Mouse (Mus musculus) hindbrain, postnatal 0 days (tissue): ENCODE results near the gene Fgfr2. TPM values are rescaled to one million over a fixed set of nuclear protein-coding genes. Genes with fewer than 3 reads are reported as not detected.

Source experiments
- ATAC-seq: fragments of 200-750 bp; cut with Nextera tagmentation; 2 replicates; pipeline ENCODE4 v1.8.0; 2017; ENCODE audit warnings: mild to moderate bottlenecking, moderate TSS enrichment, moderate library complexity
- DNase-seq: peaks from one replicate; pipeline ENCODE4 v3.0.0-alpha.2; 2015; ENCODE audit warnings: low spot score
- H3K27ac ChIP-seq: fragments of 300-500 bp; sonication (generic); 2 replicates; pipeline ENCODE4 v1.5.1; 2014; ENCODE audit warnings: mild to moderate bottlenecking
- H3K27me3 ChIP-seq: fragments of 300-500 bp; sonication (generic); 2 replicates; pipeline ENCODE4 v1.6.1; 2014; ENCODE audit warnings: low read length, mixed read lengths; ENCODE audit not compliant: insufficient read depth
- H3K36me3 ChIP-seq: fragments of 300-500 bp; sonication (generic); 2 replicates; pipeline ENCODE4 v1.6.1; 2014; ENCODE audit warnings: low read length, mixed read lengths; ENCODE audit not compliant: insufficient read depth
- H3K4me1 ChIP-seq: fragments of 300-500 bp; sonication (generic); 2 replicates; pipeline ENCODE4 v1.6.1; 2014; ENCODE audit warnings: antibody characterized with exemption, low read length, mixed read lengths; ENCODE audit not compliant: insufficient read depth
- H3K4me2 ChIP-seq: fragments of 300-500 bp; sonication (generic); 2 replicates; pipeline ENCODE4 v1.6.1; 2014; ENCODE audit warnings: low read depth, mild to moderate bottlenecking, low read length, moderate library complexity, mixed read lengths
- H3K4me3 ChIP-seq: fragments of 300-500 bp; sonication (generic); 2 replicates; pipeline ENCODE4 v1.5.1; 2014; ENCODE audit warnings: low read length
- H3K9ac ChIP-seq: fragments of 300-500 bp; sonication (generic); replicated peaks from 2 replicates; pipeline ENCODE4 v1.6.1; 2014; ENCODE audit warnings: mild to moderate bottlenecking, low read length, moderate library complexity, mixed read lengths
- H3K9me3 ChIP-seq: fragments of 300-500 bp; sonication (generic); 2 replicates; pipeline ENCODE4 v1.6.1; 2016; ENCODE audit warnings: low read length, mixed read lengths
- CTCF ChIP-seq: IDR thresholded peaks from 2 replicates; pipeline ENCODE4 v1.5.1; 2016; ENCODE audit warnings: antibody characterized with exemption, control low read depth, low read depth
- WGBS: fragments of 180-500 bp; shearing (Covaris S2); extraction: QIAGEN DNeasy Blood & Tissue Kit; methylation state at CpG from one replicate; pipeline ENCODE4 v1.1.7; 2014; 5-methylcytosine and 5-hydroxymethylcytosine counted together
- polyA plus RNA-seq: library from polyadenylated mRNA; unstranded; fragments of >200 nt; fragmentation: Nextera tagmentation; extraction: Ambion mirVana; gene quantifications from 2 replicates; pipeline ENCODE4 v1.2.1, GENCODE M21; 2015
- total RNA-seq: library from RNA; depleted of rRNA; stranded (reverse); fragments of >200 nt; gene quantifications from 2 replicates; pipeline ENCODE4 v1.2.3, GENCODE M21; 2014

Gene Fgfr2
- total and polyA plus RNA-seq, 2 experiments from 2014 or later = 17.3 to 49.0 TPM

GRCm38 (mm10) chr7:133074462-133075133, 48.6 kb downstream of the Fgfr2 start:
- Histone ChIP-seq H3K4me1 (peaks cover 30% of the 10 kb centered on the region), H3K27ac (peak overlapping the region; percentile 22; the same call in 1 of the 2 replicates), H3K4me2 (no peak overlapping the region), H3K9ac (no peak overlapping the region), H3K36me3 (peaks cover 4% of the 10 kb centered on the region; the same call in 1 of the 2 replicates), H3K9me3 (no peaks in the 10 kb centered on the region), H3K27me3 (no peaks in the 10 kb centered on the region), H3K4me3 (no peak overlapping the region)
- peak; percentile 58 for DNase-seq
- ATAC-seq = peak; percentile 21; the same call in 1 of the 2 replicates
- no peak for TF ChIP-seq CTCF
- WGBS = 25% methylated on average over 10 of the region's 10 CpGs

GRCm38 (mm10) chr7:133073147-133073651, 50.0 kb downstream of the Fgfr2 start:
- ATAC-seq (no peak), DNase-seq (no peak)
- 33% methylated on average over 9 of the region's 9 CpGs for WGBS
- Histone ChIP-seq H3K4me1 (peaks cover 34% of the 10 kb centered on the region), H3K36me3 (no peaks in the 10 kb centered on the region), H3K27ac (no peak overlapping the region), H3K4me3 (no peak overlapping the region), H3K27me3 (no peaks in the 10 kb centered on the region), H3K9me3 (no peaks in the 10 kb centered on the region), H3K9ac (no peak overlapping the region), H3K4me2 (no peak overlapping the region)
- no peak for TF ChIP-seq CTCF

- H3K27ac ChIP-seq = no peak overlapping the region
These were observed 50.6 kb downstream of the Fgfr2 start for GRCm38 (mm10) chr7:133072535-133072934.

GRCm38 (mm10) chr7:133067321-133067841, 55.8 kb downstream of the Fgfr2 start:
- H3K4me3 ChIP-seq = no peak overlapping the region
- no peaks in the 10 kb centered on the region for H3K9me3 ChIP-seq
- no peak overlapping the region for H3K4me2 ChIP-seq
- TF ChIP-seq CTCF = peak; percentile 16; the same call in 1 of the 2 replicates
- H3K27me3 ChIP-seq = no peaks in the 10 kb centered on the region
- peaks cover 44% of the 10 kb centered on the region for H3K4me1 ChIP-seq
- peak; percentile 55 for ATAC-seq
- H3K36me3 ChIP-seq = no peaks in the 10 kb centered on the region
- peak overlapping the region; percentile 54 for H3K27ac ChIP-seq
- WGBS = 34% methylated on average over 7 of the region's 7 CpGs
- DNase-seq = peak; percentile 59
- no peak overlapping the region for H3K9ac ChIP-seq

More at GRCm38 (mm10) chr7:133072535-133072934, 50.6 kb downstream of the Fgfr2 start:
- Histone ChIP-seq H3K4me2 (no peak overlapping the region), H3K27me3 (no peaks in the 10 kb centered on the region), H3K4me1 (peaks cover 39% of the 10 kb centered on the region), H3K9ac (no peak overlapping the region), H3K4me3 (no peak overlapping the region), H3K9me3 (no peaks in the 10 kb centered on the region), H3K36me3 (no peaks in the 10 kb centered on the region)
- 33% methylated on average over 4 of the region's 4 CpGs for WGBS
- no peak for DNase-seq
- no peak for TF ChIP-seq CTCF
- no peak for ATAC-seq

- Histone ChIP-seq H3K4me3 (no peak overlapping the region), H3K27me3 (no peaks in the 10 kb centered on the region), H3K9ac (no peak overlapping the region), H3K9me3 (no peaks in the 10 kb centered on the region), H3K36me3 (no peaks in the 10 kb centered on the region), H3K4me2 (0 out of 2 replicates have a peak overlapping the region, but pooled peaks have one; percentile 11), H3K27ac (peak overlapping the region; percentile 54; the same call in 1 of the 2 replicates), H3K4me1 (peaks cover 39% of the 10 kb centered on the region)
- 12% methylated on average over 6 of the region's 6 CpGs for WGBS
- DNase-seq (peak; percentile 85), ATAC-seq (peak; percentile 73)
- TF ChIP-seq CTCF = no peak
These were observed 56.4 kb downstream of the Fgfr2 start for GRCm38 (mm10) chr7:133066776-133067175.

GRCm38 (mm10) chr7:133062055-133062454, 61.1 kb downstream of the Fgfr2 start:
- H3K27ac ChIP-seq = no peak overlapping the region
- peaks cover 31% of the 10 kb centered on the region for H3K4me1 ChIP-seq
- DNase-seq (no peak), ATAC-seq (no peak)
- H3K9me3 ChIP-seq = no peaks in the 10 kb centered on the region
- no peaks in the 10 kb centered on the region for H3K27me3 ChIP-seq
- no peaks in the 10 kb centered on the region for H3K36me3 ChIP-seq
- no peak overlapping the region for H3K9ac ChIP-seq
- H3K4me3 ChIP-seq = no peak overlapping the region
- H3K4me2 ChIP-seq = no peak overlapping the region
- TF ChIP-seq CTCF = no peak
- 90% methylated on average over 3 of the region's 3 CpGs for WGBS

GRCm38 (mm10) chr7:133060170-133060569, 63.0 kb downstream of the Fgfr2 start:
- ATAC-seq = no peak

More at GRCm38 (mm10) chr7:133060170-133060569, 63.0 kb downstream of the Fgfr2 start:
- TF ChIP-seq CTCF = no peak
- Histone ChIP-seq H3K4me3 (no peak overlapping the region), H3K4me1 (peaks cover 19% of the 10 kb centered on the region), H3K9me3 (no peaks in the 10 kb centered on the region), H3K9ac (no peak overlapping the region), H3K36me3 (no peaks in the 10 kb centered on the region), H3K27ac (no peak overlapping the region), H3K4me2 (no peak overlapping the region), H3K27me3 (no peaks in the 10 kb centered on the region)
- DNase-seq = no peak
- 77% methylated on average over 6 of the region's 6 CpGs for WGBS
